Mouse (Mus musculus) heart, postnatal 4 days (tissue): ENCODE results near the gene Actr2. TPM values are rescaled to one million over a fixed set of nuclear protein-coding genes. Genes with fewer than 3 reads are reported as not detected.
"Not testable (repeated sequence)": the region's sequence is repeated elsewhere in the genome, so short reads cannot be mapped to it uniquely, and the experiment has no call there.

Source experiments
- DNase-seq: peaks from one replicate; pipeline ENCODE4 v3.0.0; 2021
- total RNA-seq, 2 experiments: library from RNA; stranded (reverse); gene quantifications; 2 replicates each; pipeline ENCODE4 v1.2.3; 2021

Actr2 gene
- total RNA-seq: 100 to 1,000 TPM; 109 TPM

GRCm38 (mm10) chr11:20112741-20113480, at the start of gene Actr2:
TSS of gene Actr2 (minus strand) at chr11:20112913.
- peak; percentile 99 for DNase-seq

GRCm38 (mm10) chr11:20158879-20159278, 46.2 kb upstream of the Actr2 start:
- DNase-seq: no peak

GRCm38 (mm10) chr11:20153542-20153941, 40.8 kb upstream of the Actr2 start:
- DNase-seq: not testable (repeated sequence)

- DNase-seq: no peak
Observed at GRCm38 (mm10) chr11:20152107-20152901, 39.6 kb upstream of the Actr2 start.

GRCm38 (mm10) chr11:20151290-20151689, 38.6 kb upstream of the Actr2 start:
- no peak for DNase-seq

- no peak for DNase-seq
Observed at GRCm38 (mm10) chr11:20149936-20150335, 37.2 kb upstream of the Actr2 start.

GRCm38 (mm10) chr11:20145383-20145782, 32.7 kb upstream of the Actr2 start:
- DNase-seq: no peak

GRCm38 (mm10) chr11:20144536-20145263, 32.0 kb upstream of the Actr2 start:
- no peak for DNase-seq

- not testable (repeated sequence) for DNase-seq
Observed at GRCm38 (mm10) chr11:20143687-20144086, 31.0 kb upstream of the Actr2 start.

GRCm38 (mm10) chr11:20142516-20142915, 29.8 kb upstream of the Actr2 start:
- DNase-seq: no peak

- DNase-seq: no peak
Observed at GRCm38 (mm10) chr11:20140286-20140685, 27.6 kb upstream of the Actr2 start.

GRCm38 (mm10) chr11:20139711-20140110, 27.0 kb upstream of the Actr2 start:
- no peak for DNase-seq

GRCm38 (mm10) chr11:20138498-20139208, 25.9 kb upstream of the Actr2 start:
- DNase-seq: no peak

GRCm38 (mm10) chr11:20137872-20138271, 25.2 kb upstream of the Actr2 start:
- no peak for DNase-seq

- DNase-seq: no peak
Observed at GRCm38 (mm10) chr11:20136314-20136713, 23.6 kb upstream of the Actr2 start.

- DNase-seq: not testable (repeated sequence)
Observed at GRCm38 (mm10) chr11:20134869-20135268, 22.2 kb upstream of the Actr2 start.

- DNase-seq: no peak
Observed at GRCm38 (mm10) chr11:20133721-20134120, 21.0 kb upstream of the Actr2 start.

- DNase-seq: peak; percentile 88
Observed at GRCm38 (mm10) chr11:20132955-20133562, 20.3 kb upstream of the Actr2 start.

GRCm38 (mm10) chr11:20126673-20127516, 14.2 kb upstream of the Actr2 start:
- DNase-seq: no peak

GRCm38 (mm10) chr11:20125423-20125822, 12.7 kb upstream of the Actr2 start:
- no peak for DNase-seq

GRCm38 (mm10) chr11:20116701-20117100, 4.0 kb upstream of the Actr2 start:
- DNase-seq: no peak
